Mouse (Mus musculus): ENCODE data around the gene Cdc37l1. TPM values are rescaled to one million over a fixed set of nuclear protein-coding genes. Genes with fewer than 3 reads are reported as not detected.
"Not testable (repeated sequence)": the region's sequence is repeated elsewhere in the genome, so short reads cannot be mapped to it uniquely, and the experiment has no call there.

Gene Cdc37l1
- polyA plus RNA-seq, 1 experiment from 2014 or later, result 33.8 TPM

DNA sequence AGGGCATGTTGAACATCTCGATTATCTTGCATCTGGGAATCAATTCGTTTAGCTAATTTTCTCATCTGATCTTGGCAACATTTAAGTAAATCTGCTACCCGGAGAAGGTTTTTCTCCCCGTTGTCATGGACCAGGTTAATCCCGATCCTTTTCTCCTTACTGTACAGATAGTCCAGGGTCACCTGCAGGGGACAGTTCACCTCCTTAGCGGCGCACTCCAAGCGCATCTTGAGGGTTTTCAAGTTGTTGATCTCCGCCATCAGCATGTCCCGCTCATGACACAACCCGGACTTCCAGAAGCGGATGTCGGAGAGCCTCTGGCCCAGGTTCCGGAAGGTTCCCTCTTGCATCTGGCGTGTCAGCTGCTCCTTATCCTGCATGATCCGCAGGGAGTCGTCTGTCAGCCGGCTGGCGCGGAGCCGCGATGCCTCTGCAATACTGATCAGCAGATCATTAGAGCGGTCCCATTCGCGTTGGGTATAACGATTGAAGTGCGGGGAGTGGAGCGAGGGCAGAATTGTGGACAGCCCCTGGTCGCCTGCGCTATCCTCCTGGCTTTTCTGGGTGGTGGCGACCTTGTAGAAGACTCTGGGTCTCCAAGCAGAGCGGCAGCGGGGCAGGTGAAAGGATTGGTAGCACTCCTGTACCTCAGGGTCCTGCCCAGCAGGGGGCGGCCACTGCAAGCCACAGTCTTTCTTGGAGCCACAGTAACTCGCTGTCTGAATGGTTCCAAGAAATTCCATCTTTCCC is 15.1 kb upstream of the Cdc37l1 start:
- Histone ChIP-seq H3K4me3 (peak overlapping the region; percentile 56), H3K27me3 (ENCODE audit: low read depth, poor library complexity, severe bottlenecking) (peaks cover 21% of the 10 kb centered on the region), H3K9me3 (replicated peaks) (no peaks in the 10 kb centered on the region), H3K36me3 (no peaks in the 10 kb centered on the region), H3K4me1 (peaks cover 9% of the 10 kb centered on the region), H3K27ac (replicated peaks) (peak overlapping the region; percentile 55)
- 20% methylated on average over 35 of the region's 35 CpGs for WGBS
- peak; percentile 80 for DNase-seq (ENCODE audit: low spot score)

- H3K27me3 ChIP-seq (ENCODE audit: low read depth, poor library complexity, severe bottlenecking), result no peaks in the 10 kb centered on the region
- no peak for DNase-seq (ENCODE audit: low spot score)
- H3K27ac ChIP-seq (replicated peaks), result no peak overlapping the region
- WGBS, result 81% methylated on average over 7 of the region's 7 CpGs
- no peaks in the 10 kb centered on the region for H3K36me3 ChIP-seq
- no peaks in the 10 kb centered on the region for H3K9me3 ChIP-seq (replicated peaks)
- H3K4me1 ChIP-seq, result no peaks in the 10 kb centered on the region
- H3K4me3 ChIP-seq, result no peak overlapping the region
These were observed 7.5 kb upstream of the Cdc37l1 start for GRCm38 (mm10) chr19:28982617-28983016.

- WGBS, result 75% methylated on average over 8 of the region's 8 CpGs
- H3K27me3 ChIP-seq (ENCODE audit: low read depth, poor library complexity, severe bottlenecking), result 0 out of 2 replicates have a peak, but pooled peaks cover 3% of the 10 kb centered on the region
- H3K4me1 ChIP-seq, result peaks cover 18% of the 10 kb centered on the region
- H3K36me3 ChIP-seq, result peaks cover 23% of the 10 kb centered on the region
- no peaks in the 10 kb centered on the region for H3K9me3 ChIP-seq (replicated peaks)
- DNase-seq (ENCODE audit: low spot score), result no peak
- peak overlapping the region; percentile 95 for H3K27ac ChIP-seq (replicated peaks)
- peak overlapping the region; percentile 99 for H3K4me3 ChIP-seq
These were observed 637 bp upstream of the Cdc37l1 start for GRCm38 (mm10) chr19:28989515-28989914.

DNA sequence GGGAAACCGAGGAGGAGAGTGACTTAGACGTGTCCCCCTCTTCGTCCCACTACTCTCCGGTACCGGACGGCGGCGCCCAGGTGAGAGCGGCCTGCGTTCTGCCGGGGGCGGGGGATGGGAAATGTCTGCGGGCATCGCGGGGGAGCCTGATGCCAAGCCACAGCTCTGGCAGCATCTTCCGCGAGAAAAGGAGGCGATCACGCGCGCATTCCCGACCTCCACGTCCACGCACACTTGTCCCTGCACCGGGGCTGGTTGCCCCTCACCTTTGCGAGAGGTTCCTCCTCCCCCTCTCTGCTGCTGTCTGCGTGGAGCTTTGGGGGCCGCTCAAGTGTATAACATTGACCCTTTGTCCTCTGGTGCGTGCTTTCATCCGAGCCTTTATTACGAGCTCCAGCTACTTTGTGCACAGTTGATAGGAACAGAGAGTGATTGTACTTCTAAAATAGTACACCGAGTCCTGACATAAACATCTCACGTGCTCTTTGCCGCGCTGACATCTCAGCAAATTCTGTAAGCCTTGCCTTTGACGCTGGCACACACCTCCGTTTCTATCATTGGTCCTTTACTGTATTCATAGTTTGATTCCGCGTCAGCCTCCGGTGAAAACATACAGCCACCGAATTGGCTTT is 554 bp downstream of the Cdc37l1 start:
- H3K4me3 ChIP-seq, result peak overlapping the region; percentile 99
- H3K9me3 ChIP-seq (replicated peaks), result no peaks in the 10 kb centered on the region
- peaks cover 35% of the 10 kb centered on the region for H3K36me3 ChIP-seq
- 0 out of 2 replicates have a peak, but pooled peaks cover 3% of the 10 kb centered on the region for H3K27me3 ChIP-seq (ENCODE audit: low read depth, poor library complexity, severe bottlenecking)
- DNase-seq (ENCODE audit: low spot score), result no peak
- peaks cover 18% of the 10 kb centered on the region for H3K4me1 ChIP-seq
- peak overlapping the region; percentile 95 for H3K27ac ChIP-seq (replicated peaks)
- 2% methylated on average over 41 of the region's 41 CpGs for WGBS

DNA sequence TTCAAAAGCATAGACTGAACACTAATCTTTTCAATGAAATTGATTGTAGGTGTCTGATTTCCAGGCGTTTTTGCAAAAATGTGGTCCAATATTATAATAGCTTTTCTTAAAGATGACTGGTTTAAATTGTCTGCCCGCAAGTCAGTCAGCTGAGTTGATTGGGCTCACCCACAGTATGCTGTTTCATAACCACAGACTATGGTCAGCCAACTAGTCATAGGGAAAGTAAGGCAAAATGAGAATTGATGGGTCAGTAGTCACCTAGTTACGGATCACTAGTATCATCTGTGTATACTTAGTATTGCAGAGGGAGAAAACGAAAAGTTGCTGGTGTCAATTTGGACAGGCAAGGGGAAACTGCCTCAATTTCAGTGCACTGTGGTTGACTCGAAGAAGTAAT is 1.2 kb downstream of the Cdc37l1 start:
- H3K4me1 ChIP-seq, result peaks cover 18% of the 10 kb centered on the region
- H3K27ac ChIP-seq (replicated peaks), result peak overlapping the region; percentile 95; the same call in 1 of the 2 replicates
- no peaks in the 10 kb centered on the region for H3K9me3 ChIP-seq (replicated peaks)
- 0 out of 2 replicates have a peak, but pooled peaks cover 3% of the 10 kb centered on the region for H3K27me3 ChIP-seq (ENCODE audit: low read depth, poor library complexity, severe bottlenecking)
- peak overlapping the region; percentile 99 for H3K4me3 ChIP-seq
- WGBS, result 73% methylated on average over 5 of the region's 5 CpGs
- DNase-seq (ENCODE audit: low spot score), result no peak
- peaks cover 42% of the 10 kb centered on the region for H3K36me3 ChIP-seq

DNA sequence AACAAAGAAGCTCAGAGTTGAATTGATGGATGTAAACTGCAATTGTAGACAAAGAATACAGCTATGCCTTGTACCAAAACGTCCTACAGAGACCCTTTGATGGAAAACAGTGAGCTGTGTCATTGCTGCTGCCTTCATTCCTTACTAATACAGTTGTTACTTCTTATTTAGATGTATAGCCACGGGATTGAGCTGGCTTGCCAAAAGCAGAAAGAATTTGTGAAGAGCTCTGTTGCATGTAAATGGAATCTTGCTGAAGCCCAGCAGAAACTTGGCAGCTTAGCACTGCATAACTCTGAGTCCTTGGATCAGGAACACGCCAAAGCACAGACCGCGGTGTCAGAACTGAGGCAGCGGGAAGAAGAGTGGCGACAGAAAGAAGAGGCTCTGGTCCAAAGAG is 4.7 kb downstream of the Cdc37l1 start:
- H3K36me3 ChIP-seq, result peaks cover 74% of the 10 kb centered on the region
- WGBS, result 85% methylated on average over 7 of the region's 7 CpGs

GRCm38 (mm10) chr19:28995366-28995765 is 5.2 kb downstream of the Cdc37l1 start:
- no peak for DNase-seq (ENCODE audit: low spot score)
- peaks cover 79% of the 10 kb centered on the region for H3K36me3 ChIP-seq
- no peak overlapping the region for H3K4me3 ChIP-seq
- peaks cover 11% of the 10 kb centered on the region for H3K4me1 ChIP-seq
- 93% methylated on average over 5 of the region's 5 CpGs for WGBS
- no peak overlapping the region for H3K27ac ChIP-seq (replicated peaks)
- H3K27me3 ChIP-seq (ENCODE audit: low read depth, poor library complexity, severe bottlenecking), result no peaks in the 10 kb centered on the region
- no peaks in the 10 kb centered on the region for H3K9me3 ChIP-seq (replicated peaks)

More for the DNA sequence above, 4.7 kb downstream of the Cdc37l1 start:
- DNase-seq (ENCODE audit: low spot score), result no peak
- H3K4me3 ChIP-seq, result no peak overlapping the region
- H3K4me1 ChIP-seq, result peaks cover 11% of the 10 kb centered on the region
- H3K9me3 ChIP-seq (replicated peaks), result no peaks in the 10 kb centered on the region
- no peaks in the 10 kb centered on the region for H3K27me3 ChIP-seq (ENCODE audit: low read depth, poor library complexity, severe bottlenecking)
- no peak overlapping the region for H3K27ac ChIP-seq (replicated peaks)

- 91% methylated on average over 4 of the region's 4 CpGs for WGBS
These were observed 8.0 kb downstream of the Cdc37l1 start for GRCm38 (mm10) chr19:28997976-28998630.

GRCm38 (mm10) chr19:29000321-29000720 is 10.2 kb downstream of the Cdc37l1 start:
- not testable (repeated sequence) for H3K27me3 ChIP-seq (ENCODE audit: low read depth, poor library complexity, severe bottlenecking); DNase-seq (ENCODE audit: low spot score); H3K27ac ChIP-seq (replicated peaks); H3K9me3 ChIP-seq (replicated peaks); H3K4me3 ChIP-seq; H3K4me1 ChIP-seq
- WGBS, result 96% methylated on average over 16 of the region's 16 CpGs
- peaks cover 87% of the 10 kb centered on the region for H3K36me3 ChIP-seq

More at GRCm38 (mm10) chr19:28997976-28998630, 8.0 kb downstream of the Cdc37l1 start:
- H3K36me3 ChIP-seq, result peaks cover 96% of the 10 kb centered on the region
- no peaks in the 10 kb centered on the region for H3K27me3 ChIP-seq (ENCODE audit: low read depth, poor library complexity, severe bottlenecking)
- H3K9me3 ChIP-seq (replicated peaks), result no peaks in the 10 kb centered on the region
- H3K4me1 ChIP-seq, result no peaks in the 10 kb centered on the region
- no peak for DNase-seq (ENCODE audit: low spot score)
- H3K27ac ChIP-seq (replicated peaks), result no peak overlapping the region
- H3K4me3 ChIP-seq, result no peak overlapping the region

DNA sequence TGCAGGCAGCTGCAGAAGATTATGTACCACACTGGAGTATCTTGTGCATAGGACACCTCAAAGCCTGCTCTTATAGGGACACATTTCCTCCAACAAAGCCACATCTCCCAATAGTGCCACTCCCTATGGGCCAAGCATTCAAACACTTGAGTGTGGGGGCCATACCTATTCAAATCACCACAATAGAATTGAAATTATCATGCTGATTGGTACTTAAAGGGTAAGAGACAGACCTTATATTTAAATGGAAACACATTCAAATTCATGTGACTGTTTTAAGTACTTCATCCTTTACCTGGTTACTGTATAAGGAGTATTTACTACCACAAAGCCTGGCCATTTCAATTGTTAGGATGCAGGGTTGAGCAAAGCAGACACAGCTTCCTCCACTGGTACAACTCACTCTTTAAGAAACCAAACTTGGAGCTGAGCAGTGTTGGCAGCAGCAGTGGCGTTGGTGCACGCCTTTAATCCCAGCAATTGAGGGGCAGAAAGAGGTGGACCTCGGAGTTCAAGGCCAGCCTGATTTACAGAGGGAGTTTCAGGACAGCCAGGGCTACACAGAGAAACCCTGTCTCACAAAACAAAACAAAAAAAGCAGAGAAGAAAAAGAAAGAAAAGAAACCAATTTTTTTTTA is 18.0 kb downstream of the Cdc37l1 start:
- H3K4me1 ChIP-seq, result no peaks in the 10 kb centered on the region
- no peak for DNase-seq (ENCODE audit: low spot score)
- WGBS, result 89% methylated on average over 3 of the region's 3 CpGs
- H3K4me3 ChIP-seq, result no peak overlapping the region
- H3K27ac ChIP-seq (replicated peaks), result no peak overlapping the region
- H3K27me3 ChIP-seq (ENCODE audit: low read depth, poor library complexity, severe bottlenecking), result no peaks in the 10 kb centered on the region
- peaks cover 82% of the 10 kb centered on the region for H3K36me3 ChIP-seq
- no peaks in the 10 kb centered on the region for H3K9me3 ChIP-seq (replicated peaks)

- WGBS, result 93% methylated on average over 11 of the region's 11 CpGs
- Histone ChIP-seq H3K27ac (replicated peaks) (no peak overlapping the region), H3K4me1 (no peaks in the 10 kb centered on the region), H3K9me3 (replicated peaks) (no peaks in the 10 kb centered on the region), H3K36me3 (peaks cover 87% of the 10 kb centered on the region), H3K27me3 (ENCODE audit: low read depth, poor library complexity, severe bottlenecking) (no peaks in the 10 kb centered on the region), H3K4me3 (no peak overlapping the region)
- no peak for DNase-seq (ENCODE audit: low spot score)
These were observed 18.9 kb downstream of the Cdc37l1 start for GRCm38 (mm10) chr19:29009046-29009445.

- H3K4me1 ChIP-seq, result no peaks in the 10 kb centered on the region
- no peaks in the 10 kb centered on the region for H3K27me3 ChIP-seq (ENCODE audit: low read depth, poor library complexity, severe bottlenecking)
- no peak overlapping the region for H3K4me3 ChIP-seq
- WGBS, result 90% methylated on average over 12 of the region's 12 CpGs
- H3K36me3 ChIP-seq, result peaks cover 93% of the 10 kb centered on the region
- no peak overlapping the region for H3K27ac ChIP-seq (replicated peaks)
- no peaks in the 10 kb centered on the region for H3K9me3 ChIP-seq (replicated peaks)
- DNase-seq (ENCODE audit: low spot score), result no peak
These were observed 21.3 kb downstream of the Cdc37l1 start for GRCm38 (mm10) chr19:29011355-29011990.
